31 mouse cellular contexts compared by ENCODE assay signal in genomic region chr4:91595766-91596165, GRCm38 (mm10).
DNase-seq lines count a peak whose midpoint lies in the region; ATAC-seq and TF ChIP-seq lines count a peak whose summit lies in the region.
"Had no signal": no experiment of that assay in that cellular context is flagged by ENCODE, and none has a peak within 500 bp of the region (broad histone marks: within the 10 kb centered on the region; RNA-seq: fewer than 3 reads in every experiment).

No protein-coding gene starts in this region.

- H3K27ac ChIP-seq in hindbrain, postnatal 0 days: no peak overlapping the region
- H3K27ac ChIP-seq in hindbrain, embryonic 10.5 days: no peak overlapping the region
- peak overlapping the region; percentile 39 for H3K27ac ChIP-seq in embryonic fibroblast, embryonic 13.5 days (ENCODE audit: insufficient read depth, low read length)
- H3K27ac ChIP-seq: embryonic facial prominence, embryonic 13.5 days; hindbrain, embryonic 12.5 days; limb, embryonic 13.5 days; liver, embryonic 12.5 days; midbrain, embryonic 13.5 days; neural tube, embryonic 13.5 days had no signal

- no peak overlapping the region for H3K4me2 ChIP-seq in hindbrain, postnatal 0 days (ENCODE audit: low read depth, low read length)
- H3K4me2 ChIP-seq: embryonic facial prominence, embryonic 13.5 days; hindbrain, embryonic 12.5 days; limb, embryonic 13.5 days; liver, embryonic 12.5 days; midbrain, embryonic 13.5 days; neural tube, embryonic 13.5 days had no signal

- no peak for TF ChIP-seq POLR2A in embryonic fibroblast, embryonic 13.5 days (IDR thresholded peaks at IDR 0.05; ENCODE audit: low read depth, low read length)

- no peak for TF ChIP-seq CTCF in hindbrain, postnatal 0 days (IDR thresholded peaks at IDR 0.05; ENCODE audit: low read depth)
- no peak for TF ChIP-seq CTCF in embryonic fibroblast, embryonic 13.5 days (IDR thresholded peaks at IDR 0.05; ENCODE audit: borderline replicate concordance, insufficient read depth, low read length)

- H3K9ac ChIP-seq in hindbrain, postnatal 0 days (replicated peaks; ENCODE audit: low read length): no peak overlapping the region
- H3K9ac ChIP-seq: embryonic facial prominence, embryonic 13.5 days; hindbrain, embryonic 12.5 days; limb, embryonic 13.5 days; liver, embryonic 12.5 days; midbrain, embryonic 13.5 days; neural tube, embryonic 13.5 days had no signal

- no peaks in the 10 kb centered on the region for H3K27me3 ChIP-seq in hindbrain, postnatal 0 days (ENCODE audit: insufficient read depth, low read length)
- H3K27me3 ChIP-seq in hindbrain, embryonic 10.5 days (ENCODE audit: insufficient read depth, poor library complexity, severe bottlenecking): no peaks in the 10 kb centered on the region
- H3K27me3 ChIP-seq: embryonic facial prominence, embryonic 13.5 days; hindbrain, embryonic 12.5 days; limb, embryonic 13.5 days; liver, embryonic 12.5 days; midbrain, embryonic 13.5 days; neural tube, embryonic 13.5 days; Patski had no signal

- WGBS in hindbrain, postnatal 0 days: 48% methylated on average over 8 of the region's 8 CpGs
- WGBS in hindbrain, embryonic 10.5 days: 65% methylated on average over 8 of the region's 8 CpGs

- no peaks in the 10 kb centered on the region for H3K36me3 ChIP-seq in hindbrain, postnatal 0 days (ENCODE audit: insufficient read depth, low read length)
- H3K36me3 ChIP-seq in hindbrain, embryonic 10.5 days: no peaks in the 10 kb centered on the region
- H3K36me3 ChIP-seq: embryonic facial prominence, embryonic 13.5 days; hindbrain, embryonic 12.5 days; limb, embryonic 13.5 days; liver, embryonic 12.5 days; midbrain, embryonic 13.5 days; neural tube, embryonic 13.5 days had no signal

- peak; percentile 10 for DNase-seq in hindbrain, postnatal 0 days (ENCODE audit: low spot score)
- DNase-seq in hindbrain, embryonic 10.5 days (ENCODE audit: low spot score): no peak
- DNase-seq in A20 (ENCODE audit: low read depth, low spot score) (peak; percentile 21), adipocyte (ENCODE audit: low spot score) (peak; percentile 72)
- DNase-seq in right cerebral cortex, postnatal 14 days: no peak
- no peak for DNase-seq in spleen, postnatal 36 days (ENCODE audit: low spot score in 2 of 2)
- no peak for DNase-seq in ovary, adult 18-20 months (ENCODE audit: low spot score)
- DNase-seq: adrenal gland, postnatal 25 days; B cell, adult 2 months; cerebellum, adult 2 months; cerebellum, postnatal 14 days; gastrocnemius, postnatal 10 days; heart, postnatal 14 days; kidney, adult 9 months; kidney, postnatal 10 days; lung, adult 18-20 months; right cerebral cortex, adult 18-20 months; right cerebral cortex, postnatal 4 days; thymus, postnatal 4 days had no signal

- no peak for ATAC-seq in hindbrain, postnatal 0 days
- ATAC-seq: forebrain, embryonic 16.5 days; intestine, postnatal 0 days; liver, embryonic 12.5 days; lung, postnatal 0 days; midbrain, embryonic 13.5 days; Patski had no signal

- no peaks in the 10 kb centered on the region for H3K9me3 ChIP-seq in hindbrain, postnatal 0 days (ENCODE audit: low read length)
- no peaks in the 10 kb centered on the region for H3K9me3 ChIP-seq in hindbrain, embryonic 10.5 days
- H3K9me3 ChIP-seq: embryonic facial prominence, embryonic 13.5 days; hindbrain, embryonic 12.5 days; limb, embryonic 13.5 days; midbrain, embryonic 13.5 days; neural tube, embryonic 13.5 days had no signal

- no peak overlapping the region for H3K4me3 ChIP-seq in hindbrain, postnatal 0 days (ENCODE audit: low read length)
- no peak overlapping the region for H3K4me3 ChIP-seq in hindbrain, embryonic 10.5 days
- H3K4me3 ChIP-seq in embryonic fibroblast, embryonic 13.5 days (ENCODE audit: insufficient read depth, low read length): no peak overlapping the region
- H3K4me3 ChIP-seq: embryonic facial prominence, embryonic 13.5 days; erythroblast, embryonic 14.5 days; hindbrain, embryonic 12.5 days; limb, embryonic 13.5 days; liver, embryonic 12.5 days; midbrain, embryonic 13.5 days; neural tube, embryonic 13.5 days had no signal

- no peaks in the 10 kb centered on the region for H3K4me1 ChIP-seq in hindbrain, postnatal 0 days (ENCODE audit: insufficient read depth, low read length)
- no peaks in the 10 kb centered on the region for H3K4me1 ChIP-seq in hindbrain, embryonic 10.5 days (replicated peaks)
- H3K4me1 ChIP-seq in embryonic fibroblast, embryonic 13.5 days (ENCODE audit: control insufficient read depth, insufficient read depth, low read length): no peaks in the 10 kb centered on the region
- H3K4me1 ChIP-seq: embryonic facial prominence, embryonic 13.5 days; hindbrain, embryonic 12.5 days; limb, embryonic 13.5 days; liver, embryonic 12.5 days; neural tube, embryonic 13.5 days had no signal

Comparison
In these comparisons a context has a peak if more than half of its experiments do, and no peak if none do; other contexts are left out.
1. DNase-seq: peak in hindbrain, postnatal 0 days (single experiment), A20 (single experiment) and adipocyte (single experiment); none in hindbrain, embryonic 10.5 days (single experiment), right cerebral cortex, postnatal 14 days (single experiment), spleen, postnatal 36 days (0 of 2) and ovary, adult 18-20 months (single experiment).